Mouse (Mus musculus): ENCODE results near the gene Ranbp2.

Ranbp2 gene

DNA sequence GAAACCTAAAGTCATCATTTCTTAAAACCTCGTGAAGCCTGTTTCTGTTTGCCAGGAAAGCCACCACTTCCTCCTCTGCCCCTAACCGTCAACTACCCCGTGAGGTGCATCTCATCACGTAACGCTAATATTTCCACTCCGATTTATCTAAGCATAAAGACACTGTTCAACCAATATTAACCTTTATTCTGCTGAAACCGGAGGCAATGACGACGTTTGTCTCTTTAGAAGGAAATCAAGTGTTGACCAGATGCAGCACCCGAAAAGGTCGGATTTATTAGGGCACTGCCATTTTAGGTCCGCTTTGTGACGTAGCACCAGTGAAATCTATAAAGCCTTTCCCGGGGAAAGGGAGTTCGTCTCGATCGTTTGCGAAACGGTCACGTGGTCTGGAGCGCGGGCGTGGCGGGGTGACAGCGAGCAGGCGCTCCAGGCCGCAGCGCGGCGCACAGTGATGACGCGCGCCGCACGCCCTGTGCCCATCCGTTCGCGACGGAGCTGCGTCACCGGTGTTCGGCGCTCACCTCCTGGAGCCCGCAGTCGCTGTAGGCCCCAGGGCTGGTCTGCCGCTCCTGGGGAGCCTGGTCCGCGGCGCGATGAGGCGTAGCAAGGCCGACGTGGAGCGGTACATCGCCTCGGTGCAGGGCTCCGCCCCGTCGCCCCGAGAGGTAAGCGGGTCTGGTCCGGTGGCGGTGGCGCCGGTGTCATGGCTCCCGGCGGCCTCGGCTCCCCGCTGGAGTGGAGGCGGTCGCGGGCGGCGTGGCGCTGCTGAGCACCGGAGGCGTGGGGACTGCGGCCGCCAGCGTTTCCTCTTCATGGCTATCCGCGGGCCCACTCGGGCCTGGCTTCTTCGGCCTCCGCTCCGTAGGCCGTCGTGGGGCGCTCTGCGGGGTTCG lies at the start of gene Ranbp2:
Ranbp2 (plus strand) TSS at position 537 of the 896 bp plus-strand sequence.
- DNase-seq = peak; percentile 99

DNA sequence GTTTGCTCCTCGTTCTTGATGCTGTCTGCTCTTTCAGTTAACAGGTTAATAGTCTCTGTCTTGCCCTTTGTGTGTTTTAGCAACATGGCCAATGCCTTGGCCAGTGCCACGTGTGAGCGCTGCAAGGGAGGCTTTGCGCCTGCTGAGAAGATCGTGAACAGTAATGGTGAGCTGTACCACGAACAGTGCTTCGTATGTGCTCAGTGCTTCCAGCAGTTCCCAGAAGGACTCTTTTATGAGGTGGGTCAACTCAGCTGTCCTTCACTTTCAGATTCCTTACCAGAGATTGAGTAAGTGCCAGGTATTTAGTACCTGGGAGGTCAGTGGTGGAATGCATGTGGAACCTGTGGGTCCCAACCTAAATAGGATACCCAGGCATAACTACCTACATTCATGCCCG lies 47.8 kb upstream of the Ranbp2 start:
- no peak for DNase-seq

- DNase-seq = no peak
Measured at GRCm38 (mm10) chr10:58401838-58402237, 44.9 kb upstream of the Ranbp2 start.

DNA sequence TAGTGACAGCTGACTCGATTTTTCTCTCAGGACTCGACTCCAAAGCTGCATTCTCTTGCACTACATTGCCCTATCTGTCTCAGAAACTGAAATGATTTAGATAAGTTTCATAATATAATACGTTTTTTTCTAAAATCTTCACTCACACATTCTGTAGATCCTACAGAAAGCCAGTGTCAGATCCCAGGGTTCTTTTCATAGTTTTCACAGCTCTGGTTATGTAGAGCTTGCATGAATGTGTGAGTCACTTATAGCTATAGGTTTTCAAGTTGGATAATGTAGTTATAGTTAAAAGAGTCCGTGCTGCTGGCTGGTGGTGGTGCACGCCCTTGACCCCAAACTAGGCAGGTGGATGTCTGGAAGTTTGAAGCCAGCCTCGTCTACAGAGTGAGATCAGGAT lies 42.1 kb upstream of the Ranbp2 start:
- no peak for DNase-seq

DNA sequence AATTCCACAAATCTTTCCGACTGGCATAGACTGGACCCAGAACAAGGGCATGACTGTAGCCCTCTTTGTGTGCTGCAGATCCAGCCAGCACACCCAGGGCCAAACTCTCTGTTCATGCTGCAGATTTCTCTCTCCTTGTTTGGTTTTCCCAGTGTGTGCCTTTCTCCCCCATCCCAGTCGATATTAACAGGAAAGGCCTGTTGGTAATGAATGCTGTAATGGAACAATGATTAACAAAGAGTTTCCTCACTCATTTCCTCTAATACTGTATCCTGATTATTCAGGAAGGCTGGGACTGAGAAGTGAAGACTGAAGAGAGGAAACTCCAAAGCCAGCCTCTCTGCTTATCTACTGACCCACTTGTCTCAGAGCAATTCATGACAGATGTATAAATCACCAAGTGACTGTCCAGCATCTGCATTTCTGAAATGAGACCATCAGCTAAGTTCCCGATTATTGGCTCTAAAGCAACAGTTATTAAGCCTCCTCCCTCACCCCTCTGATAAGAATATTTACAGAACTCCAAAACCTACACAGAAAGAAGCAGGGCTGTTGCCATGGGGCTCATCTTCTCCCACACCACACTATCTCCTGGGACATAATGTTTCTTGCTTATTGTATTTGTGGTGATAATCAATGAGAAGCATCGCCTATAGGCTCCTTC lies 41.3 kb upstream of the Ranbp2 start:
- DNase-seq = peak; percentile 55

DNA sequence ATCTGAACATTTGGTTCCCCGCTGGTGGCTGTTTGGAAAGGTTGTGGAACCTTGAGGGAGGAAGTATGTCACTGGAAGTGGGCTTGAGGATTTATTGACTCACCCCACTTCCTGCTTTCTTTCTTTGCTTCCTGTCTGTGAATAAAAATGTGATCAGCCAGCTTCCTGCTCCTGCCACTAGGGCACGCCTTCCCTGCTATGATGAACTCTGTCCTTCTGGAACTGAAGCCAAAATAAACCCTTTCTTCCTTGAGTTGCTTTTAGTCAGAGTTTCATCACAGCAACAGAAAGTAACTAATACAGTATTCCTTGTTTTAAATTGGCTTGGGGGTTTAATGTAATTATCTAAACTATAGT lies 40.8 kb upstream of the Ranbp2 start:
- DNase-seq = peak; percentile 70

DNA sequence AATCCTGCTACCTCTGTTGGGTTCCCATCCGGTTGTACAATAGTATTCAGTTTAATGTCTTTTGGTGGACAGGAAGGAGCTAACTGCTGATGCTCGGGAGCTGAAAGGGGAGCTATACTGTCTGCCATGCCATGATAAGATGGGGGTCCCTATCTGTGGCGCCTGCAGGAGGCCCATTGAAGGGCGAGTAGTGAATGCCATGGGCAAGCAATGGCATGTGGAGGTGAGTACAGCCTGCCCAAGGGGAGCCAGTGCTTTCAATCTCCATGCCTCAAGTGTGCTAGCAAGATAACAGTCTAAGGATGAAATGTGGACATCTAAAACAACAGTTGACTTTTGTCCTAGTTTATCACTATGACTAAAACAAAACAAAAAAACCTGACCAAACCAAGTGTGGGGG lies 34.4 kb upstream of the Ranbp2 start:
- DNase-seq = no peak

DNA sequence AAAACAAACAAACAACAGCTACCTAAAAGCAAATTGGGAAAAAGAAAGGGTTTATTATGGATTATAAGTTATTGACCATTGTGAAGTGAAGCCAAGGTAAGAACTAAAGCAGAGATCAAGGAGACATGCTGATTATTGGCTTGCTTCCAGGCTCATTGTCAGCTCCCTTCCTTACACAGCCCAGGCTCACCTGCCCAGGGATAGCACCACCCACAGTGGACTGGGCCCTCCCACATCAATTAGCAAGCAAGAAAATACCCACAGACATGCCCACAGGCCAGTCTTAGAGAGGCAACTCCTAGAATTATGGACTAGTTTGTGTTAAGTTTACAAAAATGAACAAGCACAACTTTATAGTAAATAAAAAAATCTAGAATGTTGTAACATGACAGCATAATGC lies 33.9 kb upstream of the Ranbp2 start:
- no peak for DNase-seq

- DNase-seq = peak; percentile 72
Measured at GRCm38 (mm10) chr10:58416702-58417101, 30.0 kb upstream of the Ranbp2 start.

- DNase-seq = peak; percentile 45
Measured at GRCm38 (mm10) chr10:58418290-58418971, 28.3 kb upstream of the Ranbp2 start.

DNA sequence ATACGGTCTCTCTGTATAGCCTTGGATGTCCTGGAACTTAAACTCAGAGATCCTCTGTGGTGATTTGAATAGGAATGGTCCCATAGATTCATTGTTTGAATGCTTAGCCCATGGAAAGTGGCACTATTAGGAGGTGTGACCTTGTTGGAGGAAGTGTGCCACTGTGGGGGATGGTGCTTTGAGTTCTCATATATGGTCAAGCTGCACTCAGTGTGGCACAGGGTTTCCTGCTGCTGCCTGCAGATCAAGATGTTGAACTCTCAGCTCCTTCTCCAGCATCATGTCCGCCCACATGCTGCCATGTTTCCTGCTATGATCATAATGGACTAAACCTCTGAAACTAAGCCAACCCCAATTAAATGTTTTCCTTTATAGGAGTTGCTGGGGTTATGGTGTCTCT lies 18.8 kb upstream of the Ranbp2 start:
- DNase-seq = no peak

- peak; percentile 25 for DNase-seq
Measured at GRCm38 (mm10) chr10:58445850-58446249, 870 bp upstream of the Ranbp2 start.

DNA sequence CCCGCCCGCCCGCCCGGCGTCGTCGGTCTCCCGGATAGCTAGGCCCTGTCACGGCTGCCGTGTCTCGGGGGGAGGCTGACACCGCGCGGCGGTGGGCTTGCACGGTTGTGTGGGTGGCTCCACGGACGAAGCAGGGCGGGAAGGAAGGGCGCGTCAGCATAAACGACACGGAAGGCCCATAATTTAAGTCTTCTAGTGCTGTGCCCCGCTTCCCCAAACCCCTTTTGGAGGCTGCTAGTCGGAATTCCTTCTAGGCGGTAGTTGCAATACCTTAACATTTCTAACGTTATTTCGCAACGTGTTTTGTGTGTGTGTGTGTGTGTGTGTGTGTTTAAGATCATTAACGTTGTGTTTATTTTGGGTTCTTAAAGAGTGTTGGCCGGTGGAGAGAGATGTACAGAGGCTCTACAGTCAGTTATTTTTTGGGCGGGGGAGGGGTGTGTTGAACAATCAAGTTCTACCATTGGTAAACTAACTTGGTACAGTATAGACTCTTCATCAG lies 611 bp downstream of the Ranbp2 start:
- peak; percentile 33 for DNase-seq

GRCm38 (mm10) chr10:58451575-58451974 lies 4.9 kb downstream of the Ranbp2 start:
- DNase-seq = no peak

DNA sequence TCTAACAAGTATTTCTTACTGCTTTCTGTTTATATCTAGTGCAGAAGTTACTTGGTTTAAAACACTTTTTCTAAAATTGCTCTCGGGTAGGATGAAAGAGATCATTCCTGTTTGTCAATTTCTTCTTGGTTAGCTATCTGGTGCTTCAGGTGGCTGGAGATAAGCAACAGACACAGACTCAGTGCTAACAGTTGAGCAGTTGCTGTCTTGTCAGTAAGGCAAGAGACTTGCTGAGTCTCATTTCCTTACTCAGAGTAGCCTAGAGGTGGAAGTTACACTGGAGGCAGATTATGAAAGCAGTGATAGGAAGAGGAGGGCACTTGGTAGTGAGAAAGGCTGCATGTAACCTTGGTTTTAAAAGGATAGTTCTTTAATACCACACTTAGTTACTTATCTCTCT lies 5.5 kb downstream of the Ranbp2 start:
- DNase-seq = no peak

DNA sequence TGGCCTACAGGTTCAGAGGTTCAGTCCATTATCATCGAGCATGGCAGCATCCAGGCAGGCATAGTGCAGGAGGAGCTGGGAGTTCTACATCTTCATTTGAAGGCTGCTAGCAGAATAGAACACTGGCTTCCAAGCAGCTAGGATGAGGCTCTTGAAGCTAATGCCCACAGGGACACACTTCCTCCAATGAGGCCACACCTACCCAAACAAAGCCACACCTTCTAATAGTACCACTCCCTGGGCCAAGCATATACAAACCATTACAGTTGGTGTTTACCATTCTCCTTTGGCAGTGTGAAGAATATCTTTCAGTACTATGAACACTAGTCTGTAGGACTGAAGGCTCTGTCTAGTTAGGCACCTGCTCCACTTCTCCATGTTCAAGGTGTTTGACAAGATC lies 13.2 kb downstream of the Ranbp2 start:
- DNase-seq = peak; percentile 14

GRCm38 (mm10) chr10:58477086-58477755 lies 30.5 kb downstream of the Ranbp2 start:
- no peak for DNase-seq

GRCm38 (mm10) chr10:58478071-58478578 lies 31.4 kb downstream of the Ranbp2 start:
- no peak for DNase-seq

DNA sequence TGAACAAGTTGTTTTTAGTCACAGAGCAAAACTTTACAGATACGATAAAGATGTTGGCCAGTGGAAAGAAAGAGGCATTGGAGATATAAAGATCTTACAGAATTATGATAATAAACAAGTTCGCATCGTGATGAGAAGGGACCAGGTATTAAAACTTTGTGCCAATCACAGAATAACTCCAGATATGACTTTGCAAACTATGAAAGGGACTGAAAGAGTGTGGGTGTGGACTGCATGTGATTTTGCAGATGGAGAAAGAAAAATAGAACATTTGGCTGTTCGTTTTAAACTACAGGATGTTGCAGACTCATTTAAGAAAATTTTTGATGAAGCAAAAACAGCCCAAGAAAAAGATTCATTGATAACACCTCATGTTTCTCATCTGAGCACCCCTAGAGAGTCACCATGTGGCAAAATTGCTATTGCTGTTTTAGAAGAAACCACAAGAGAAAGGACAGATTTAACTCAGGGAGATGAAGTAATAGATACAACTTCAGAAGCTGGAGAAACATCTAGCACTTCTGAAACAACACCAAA lies 33.3 kb downstream of the Ranbp2 start:
- no peak for DNase-seq

DNA sequence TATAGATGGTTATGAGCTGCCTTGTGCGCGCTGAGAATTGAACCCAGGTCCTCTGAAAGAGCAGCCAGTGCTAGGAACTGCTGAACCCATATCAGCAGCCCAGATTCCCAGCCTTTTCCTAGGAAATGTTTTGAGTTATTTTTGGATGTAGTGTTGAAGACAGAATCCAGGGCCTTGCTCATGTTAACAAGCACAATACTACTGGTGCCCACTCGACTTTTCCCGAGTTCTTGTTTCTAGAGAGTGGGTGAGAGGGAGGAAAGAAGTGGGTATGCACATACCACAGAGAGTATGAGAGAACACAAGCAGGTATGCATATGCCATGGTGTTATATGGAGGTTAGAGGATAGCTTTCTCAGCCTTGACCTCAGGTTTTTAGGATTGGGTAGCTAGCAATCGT lies 44.3 kb downstream of the Ranbp2 start:
- no peak for DNase-seq

- DNase-seq = no peak
Measured at GRCm38 (mm10) chr10:58495637-58496036, 48.9 kb downstream of the Ranbp2 start.

DNA sequence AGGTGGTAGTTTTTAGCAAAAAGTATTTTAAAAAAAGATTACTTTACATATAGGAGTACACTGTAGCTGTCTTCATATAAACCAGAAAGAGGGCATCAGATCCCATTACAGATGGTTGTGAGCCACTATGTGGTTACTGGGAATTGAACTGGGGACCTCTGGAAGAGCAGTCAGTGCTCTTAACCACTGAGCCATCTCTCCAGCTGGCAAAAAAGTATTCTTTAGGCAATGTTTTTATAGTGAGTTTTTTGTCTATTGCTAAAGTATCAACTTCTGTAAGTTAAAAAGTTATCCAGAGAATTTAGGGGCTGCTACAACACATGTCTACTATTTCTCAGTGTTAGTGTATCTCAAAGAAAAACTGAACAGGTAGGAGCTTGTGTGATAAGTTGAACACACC lies 50.0 kb downstream of the Ranbp2 start:
- no peak for DNase-seq

All from lung, postnatal 36 days (tissue).